Mouse (Mus musculus): Measurements from ENCODE around the gene Sertad1.

Gene Sertad1

GRCm38 (mm10) chr7:27486770-27487697 is at the start of gene Sertad1:
Sertad1 (plus strand) TSS chr7:27486910.
- DNase-seq (ENCODE audit: low spot score in 2 of 2), result peak; percentile 100

- no peak for DNase-seq (ENCODE audit: low spot score in 2 of 2)
Measured at GRCm38 (mm10) chr7:27437544-27437943, 49.2 kb upstream of the Sertad1 start.

GRCm38 (mm10) chr7:27440014-27440413 is 46.7 kb upstream of the Sertad1 start:
- DNase-seq (ENCODE audit: low spot score in 2 of 2), result no peak

- no peak for DNase-seq (ENCODE audit: low spot score in 2 of 2)
Measured at GRCm38 (mm10) chr7:27446051-27446450, 40.7 kb upstream of the Sertad1 start.

- DNase-seq (ENCODE audit: low spot score in 2 of 2), result no peak
Measured at GRCm38 (mm10) chr7:27446521-27447418, 39.9 kb upstream of the Sertad1 start.

GRCm38 (mm10) chr7:27447419-27448286 is 39.1 kb upstream of the Sertad1 start, which contains the start of the genes Sptbn4 and Blvrb:
Sptbn4 (minus strand) TSS chr7:27447686.
Blvrb (plus strand) TSS chr7:27447978.
- peak; percentile 97 to 99 for DNase-seq (ENCODE audit: low spot score in 2 of 2)

GRCm38 (mm10) chr7:27448421-27449206 is 38.1 kb upstream of the Sertad1 start:
- DNase-seq (ENCODE audit: low spot score in 2 of 2), result no peak

- peak; percentile 48 to 73 for DNase-seq (ENCODE audit: low spot score in 2 of 2)
Measured at GRCm38 (mm10) chr7:27449256-27449862, 37.4 kb upstream of the Sertad1 start.

- no peak for DNase-seq (ENCODE audit: low spot score in 2 of 2)
Measured at GRCm38 (mm10) chr7:27451359-27451758, 35.4 kb upstream of the Sertad1 start.

- no peak for DNase-seq (ENCODE audit: low spot score in 2 of 2)
Measured at GRCm38 (mm10) chr7:27452206-27452770, 34.4 kb upstream of the Sertad1 start.

- no peak for DNase-seq (ENCODE audit: low spot score in 2 of 2)
Measured at GRCm38 (mm10) chr7:27454461-27455121, 32.1 kb upstream of the Sertad1 start.

- DNase-seq (ENCODE audit: low spot score in 2 of 2), result no peak
Measured at GRCm38 (mm10) chr7:27455273-27455672, 31.4 kb upstream of the Sertad1 start.

- DNase-seq (ENCODE audit: low spot score in 2 of 2), result no peak
Measured at GRCm38 (mm10) chr7:27458614-27459013, 28.1 kb upstream of the Sertad1 start.

- DNase-seq (ENCODE audit: low spot score in 2 of 2), result no peak
Measured at GRCm38 (mm10) chr7:27459640-27460039, 27.1 kb upstream of the Sertad1 start.

- no peak for DNase-seq (ENCODE audit: low spot score in 2 of 2)
Measured at GRCm38 (mm10) chr7:27460477-27460876, 26.2 kb upstream of the Sertad1 start.

GRCm38 (mm10) chr7:27467648-27468047 is 19.1 kb upstream of the Sertad1 start:
- DNase-seq (ENCODE audit: low spot score in 2 of 2), result no peak

GRCm38 (mm10) chr7:27471390-27472120 is 15.2 kb upstream of the Sertad1 start:
- no peak for DNase-seq (ENCODE audit: low spot score in 2 of 2)

- DNase-seq (ENCODE audit: low spot score in 2 of 2), result no peak
Measured at GRCm38 (mm10) chr7:27472596-27472995, 14.1 kb upstream of the Sertad1 start.
